Mouse (Mus musculus): ENCODE data around the gene Gpr84. TPM values are rescaled to one million over a fixed set of nuclear protein-coding genes. Genes with fewer than 3 reads are reported as not detected.

The Gpr84 gene
- polyA plus RNA-seq, 1 experiment from 2014 or later, result 0.29 TPM

DNA sequence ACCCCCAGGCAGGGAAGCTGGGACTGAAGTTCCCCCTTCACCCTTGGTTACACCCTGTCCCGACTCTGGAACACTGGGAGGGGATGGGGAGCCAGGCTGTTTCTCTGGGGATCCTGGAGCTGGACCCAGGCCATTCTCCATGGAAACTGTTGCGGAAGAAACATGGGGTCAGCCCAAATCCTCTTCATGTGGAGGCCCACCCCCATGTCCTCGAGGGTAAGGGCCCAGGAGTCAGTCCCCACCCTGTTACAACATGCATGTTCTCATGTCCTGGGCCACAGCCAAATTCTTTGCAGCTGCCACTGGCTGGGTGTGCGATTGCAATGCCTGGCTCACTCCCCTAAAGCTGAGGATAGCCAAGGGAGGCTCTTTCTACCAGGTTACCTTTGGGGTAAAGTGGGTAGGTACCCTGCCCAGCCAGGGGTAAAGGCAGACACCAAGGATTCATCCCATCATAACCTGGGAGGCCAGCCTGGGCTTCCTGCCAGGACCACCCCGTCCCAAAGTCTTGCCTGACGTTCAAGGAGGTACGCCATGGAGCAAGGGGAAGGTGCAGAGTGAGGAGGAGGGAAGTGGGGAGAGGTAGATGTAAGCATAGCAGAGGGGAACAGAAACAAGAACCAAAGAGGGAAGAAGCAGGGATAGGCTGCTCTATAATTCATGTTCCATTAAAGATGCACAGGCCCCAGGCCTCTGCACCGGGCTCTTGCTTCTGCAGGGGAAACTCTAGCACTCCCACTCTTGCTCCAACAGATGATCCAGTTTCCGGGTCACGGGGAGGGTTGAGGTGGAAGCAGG, 5.8 kb upstream of the Gpr84 start:
- no peak overlapping the region for H3K4me3 ChIP-seq (replicated peaks)
- ATAC-seq (ENCODE audit: low read depth) (no peak), DNase-seq (no peak)
- H3K9me3 ChIP-seq (replicated peaks), result no peaks in the 10 kb centered on the region
- 73% methylated on average over 10 of the region's 10 CpGs for WGBS (ENCODE audit: insufficient replicate concordance)
- no peak overlapping the region for H3K4me2 ChIP-seq
- no peak overlapping the region for H3K9ac ChIP-seq
- peaks cover 30% of the 10 kb centered on the region; the same call in 1 of the 2 replicates for H3K36me3 ChIP-seq
- H3K27ac ChIP-seq, result no peak overlapping the region
- H3K4me1 ChIP-seq (replicated peaks), result peaks cover 53% of the 10 kb centered on the region
- no peaks in the 10 kb centered on the region for H3K27me3 ChIP-seq

DNA sequence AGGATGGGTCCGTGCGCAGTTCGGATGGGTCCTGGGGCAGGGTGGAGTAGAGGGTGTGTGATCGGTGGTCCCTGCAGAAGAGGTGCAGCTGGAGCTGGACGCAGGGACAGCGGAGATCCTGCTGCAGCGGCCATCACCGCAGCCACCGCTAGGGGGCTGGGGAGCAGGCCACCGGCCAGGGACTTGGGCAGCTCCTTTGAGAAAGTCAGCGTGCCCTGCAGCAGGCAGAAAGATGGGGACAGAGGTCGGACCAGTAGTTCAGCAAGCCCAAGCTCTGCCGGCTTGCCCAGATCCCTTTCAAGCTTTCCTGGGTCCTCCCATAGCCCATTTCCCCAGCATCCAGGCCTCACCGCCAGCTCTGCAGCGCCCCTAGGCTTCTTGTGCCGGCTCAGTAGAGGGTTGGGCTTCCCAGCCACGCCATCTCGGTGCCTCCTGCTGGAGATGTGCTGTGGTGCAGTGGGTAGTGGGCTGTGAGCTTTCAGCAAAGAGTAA, 4.6 kb upstream of the Gpr84 start:
- H3K4me2 ChIP-seq, result peak overlapping the region; percentile 34
- no peak overlapping the region for H3K9ac ChIP-seq
- H3K9me3 ChIP-seq (replicated peaks), result no peaks in the 10 kb centered on the region
- H3K4me1 ChIP-seq (replicated peaks), result peaks cover 48% of the 10 kb centered on the region
- H3K4me3 ChIP-seq (replicated peaks), result no peak overlapping the region
- no peak overlapping the region for H3K27ac ChIP-seq
- WGBS (ENCODE audit: insufficient replicate concordance), result 35% methylated on average over 18 of the region's 18 CpGs
- DNase-seq (peak; percentile 44), ATAC-seq (ENCODE audit: low read depth) (peak; percentile 57)
- H3K27me3 ChIP-seq, result no peaks in the 10 kb centered on the region
- peaks cover 26% of the 10 kb centered on the region; the same call in 1 of the 2 replicates for H3K36me3 ChIP-seq

DNA sequence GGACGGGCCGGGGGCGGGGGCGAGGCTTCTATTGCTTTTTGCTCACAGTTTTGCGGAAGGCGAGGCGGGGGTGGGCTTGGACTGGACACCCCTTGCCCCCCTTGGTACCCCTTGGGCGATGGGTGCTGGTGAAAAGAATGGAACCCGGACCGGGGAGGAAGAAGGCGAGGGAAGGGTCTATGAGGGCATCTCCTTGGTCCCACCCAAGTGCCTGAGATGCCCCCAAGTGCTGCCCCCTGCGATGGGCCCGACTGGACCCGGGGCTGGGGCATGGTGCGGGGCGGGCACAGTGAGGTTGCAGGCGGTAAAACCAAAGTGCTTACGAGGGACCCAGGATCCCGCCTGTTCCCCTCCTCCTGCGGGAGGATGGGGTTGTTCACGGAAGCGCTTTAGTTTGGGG, 3.8 kb upstream of the Gpr84 start:
- peaks cover 50% of the 10 kb centered on the region for H3K4me1 ChIP-seq (replicated peaks)
- no peak overlapping the region for H3K4me3 ChIP-seq (replicated peaks)
- H3K9me3 ChIP-seq (replicated peaks), result no peaks in the 10 kb centered on the region
- H3K27ac ChIP-seq, result no peak overlapping the region
- peaks cover 25% of the 10 kb centered on the region; the same call in 1 of the 2 replicates for H3K36me3 ChIP-seq
- no peak for DNase-seq
- ATAC-seq (ENCODE audit: low read depth), result no peak
- no peak overlapping the region for H3K9ac ChIP-seq
- H3K4me2 ChIP-seq, result peak overlapping the region; percentile 34
- 74% methylated on average over 22 of the region's 22 CpGs for WGBS (ENCODE audit: insufficient replicate concordance)
- H3K27me3 ChIP-seq, result peaks cover 8% of the 10 kb centered on the region

DNA sequence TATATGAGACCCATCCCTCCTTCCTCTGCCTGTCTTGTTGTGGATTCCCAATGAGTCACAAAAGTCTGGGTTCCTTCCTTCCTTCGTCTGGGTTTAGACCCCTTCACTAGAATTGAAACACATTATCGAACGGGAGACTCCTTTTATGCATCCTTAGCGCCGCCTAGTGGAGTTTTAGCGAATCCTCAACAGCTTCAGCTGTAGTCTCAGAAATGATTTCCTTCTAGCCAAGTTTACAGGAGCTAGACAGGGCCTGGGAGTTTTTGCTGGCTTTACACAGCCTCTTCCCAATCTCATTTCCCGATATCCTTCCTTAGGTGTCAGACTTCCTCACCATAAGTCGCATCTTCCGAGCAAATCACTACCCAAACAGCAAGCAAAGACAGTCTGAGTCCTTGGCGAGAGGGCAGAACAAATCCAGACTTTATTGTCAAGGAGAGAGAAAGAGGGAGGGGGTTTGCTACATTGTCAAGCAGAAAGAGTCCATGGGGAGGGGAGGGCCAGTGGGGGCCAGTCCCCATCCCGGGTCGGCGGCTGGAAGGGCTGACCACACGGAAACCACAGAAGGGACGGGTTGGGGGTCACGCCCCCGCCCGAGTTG, 3.2 kb upstream of the Gpr84 start:
- H3K4me1 ChIP-seq (replicated peaks), result peaks cover 56% of the 10 kb centered on the region
- no peak for DNase-seq
- no peaks in the 10 kb centered on the region for H3K9me3 ChIP-seq (replicated peaks)
- no peak overlapping the region for H3K4me3 ChIP-seq (replicated peaks)
- H3K27ac ChIP-seq, result no peak overlapping the region
- no peak for ATAC-seq (ENCODE audit: low read depth)
- H3K36me3 ChIP-seq, result peaks cover 20% of the 10 kb centered on the region; the same call in 1 of the 2 replicates
- H3K9ac ChIP-seq, result no peak overlapping the region
- H3K27me3 ChIP-seq, result peaks cover 14% of the 10 kb centered on the region
- 28% methylated on average over 18 of the region's 18 CpGs for WGBS (ENCODE audit: insufficient replicate concordance)
- H3K4me2 ChIP-seq, result 0 out of 2 replicates have a peak overlapping the region, but pooled peaks have one; percentile 34

DNA sequence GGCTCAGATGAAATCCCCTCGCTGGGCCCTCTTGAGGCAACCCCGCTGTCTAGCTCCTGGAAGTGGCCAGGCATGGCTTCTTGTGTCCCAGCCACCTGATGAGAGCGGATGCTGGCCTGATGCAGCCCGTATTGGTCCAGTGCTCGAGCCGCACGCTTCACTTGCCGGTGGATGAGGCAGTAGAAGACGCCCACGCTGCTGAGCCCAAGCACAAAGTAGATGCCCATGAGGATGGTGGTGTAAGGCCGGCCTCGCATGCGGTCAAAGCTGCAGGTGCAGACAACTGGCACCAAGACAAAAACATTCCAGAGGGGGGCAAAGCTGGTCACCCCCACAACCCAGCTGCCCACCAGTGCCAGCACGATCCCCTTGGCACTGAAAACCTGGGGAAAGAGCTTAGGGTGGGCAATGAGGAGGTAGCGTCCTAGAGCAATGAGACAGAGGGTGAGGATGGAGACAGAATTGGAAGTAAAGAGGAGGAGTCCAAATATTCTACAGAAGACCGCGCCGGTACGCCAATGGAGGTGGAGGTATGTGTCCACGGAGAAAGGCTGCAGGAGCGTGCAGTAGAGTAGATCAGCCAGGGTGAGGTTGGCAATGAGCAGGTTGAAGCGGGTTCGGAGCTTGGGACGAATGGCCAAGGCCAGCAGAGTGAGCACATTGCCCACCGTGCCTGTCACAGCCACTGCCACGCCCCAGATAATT, 1.4 kb downstream of the Gpr84 start:
- WGBS (ENCODE audit: insufficient replicate concordance), result 57% methylated on average over 26 of the region's 26 CpGs
- no peak for DNase-seq
- Histone ChIP-seq H3K27me3 (peaks cover 46% of the 10 kb centered on the region), H3K4me2 (peak overlapping the region; percentile 45), H3K4me3 (replicated peaks) (peak overlapping the region; percentile 21), H3K36me3 (no peaks in the 10 kb centered on the region), H3K9me3 (replicated peaks) (no peaks in the 10 kb centered on the region), H3K9ac (peak overlapping the region; percentile 46; the same call in 1 of the 2 replicates), H3K4me1 (replicated peaks) (peaks cover 61% of the 10 kb centered on the region), H3K27ac (no peak overlapping the region; the same call in 1 of the 2 replicates)
- ATAC-seq (ENCODE audit: low read depth), result no peak

DNA sequence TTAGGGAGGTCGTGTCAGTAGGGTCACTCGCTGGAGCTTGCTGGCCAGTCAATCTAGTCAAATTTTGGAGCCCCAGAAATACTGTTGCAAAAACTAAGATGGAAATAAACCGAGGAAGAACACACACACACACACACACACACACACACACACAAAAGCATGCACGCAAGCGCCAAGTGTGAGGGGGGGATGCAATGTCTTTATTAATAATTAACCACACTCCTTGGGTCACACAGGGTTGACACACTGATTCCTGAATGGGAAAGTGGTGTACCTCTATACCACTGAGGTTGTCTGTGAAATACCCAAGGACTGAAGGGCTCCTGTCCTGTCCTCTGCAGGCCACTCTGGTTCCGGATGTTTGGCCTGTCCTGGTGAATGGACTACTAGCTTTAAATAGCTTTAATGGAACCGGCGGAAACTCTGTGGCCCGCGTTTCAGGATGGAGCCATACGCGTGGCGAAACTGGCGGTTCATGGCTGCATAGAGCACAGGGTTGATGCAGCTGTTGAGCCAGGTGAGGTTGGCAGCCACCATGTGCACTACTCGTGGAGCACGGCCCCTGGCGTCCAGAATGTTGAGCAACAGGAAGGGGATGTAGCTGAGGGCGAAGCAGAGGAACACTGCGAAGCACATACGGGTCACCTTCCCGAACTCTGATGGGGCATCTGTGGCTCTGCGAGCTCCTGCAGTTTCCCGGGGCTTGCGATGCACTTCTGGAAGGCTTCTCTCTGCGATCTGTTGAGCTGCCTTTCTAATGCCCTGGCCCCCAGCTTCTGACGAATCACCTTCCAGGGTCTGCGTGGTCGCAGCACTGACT, 2.1 kb downstream of the Gpr84 start:
- ATAC-seq (ENCODE audit: low read depth), result 0 out of 2 replicates have a peak, but pooled peaks have one; percentile 7
- Histone ChIP-seq H3K4me1 (replicated peaks) (peaks cover 61% of the 10 kb centered on the region), H3K9me3 (replicated peaks) (no peaks in the 10 kb centered on the region), H3K36me3 (no peaks in the 10 kb centered on the region), H3K27me3 (peaks cover 54% of the 10 kb centered on the region), H3K9ac (peak overlapping the region; percentile 46; the same call in 1 of the 2 replicates), H3K4me3 (replicated peaks) (peak overlapping the region; percentile 21), H3K27ac (peak overlapping the region; percentile 8; the same call in 1 of the 2 replicates), H3K4me2 (peak overlapping the region; percentile 45)
- no peak for DNase-seq
- WGBS (ENCODE audit: insufficient replicate concordance), result 33% methylated on average over 28 of the region's 28 CpGs

DNA sequence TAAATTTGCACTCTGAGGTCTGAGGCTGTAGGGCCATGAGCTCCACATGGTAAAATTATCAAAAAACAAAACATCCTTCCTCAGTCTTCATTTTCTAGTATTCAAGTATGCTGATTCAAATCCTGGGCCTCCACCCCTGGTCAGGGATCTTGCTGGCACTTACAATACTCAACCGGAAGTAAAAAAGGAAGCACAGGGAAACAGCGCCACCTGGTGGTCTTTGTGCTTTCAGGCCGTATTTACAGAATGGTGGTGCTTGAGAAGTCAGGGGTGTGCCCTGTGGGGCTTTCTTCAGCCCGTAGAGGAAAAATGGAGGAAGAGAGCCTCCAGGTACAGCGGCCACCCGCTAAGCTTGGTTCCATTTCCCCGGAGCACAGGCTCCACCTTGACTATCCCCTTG, 3.3 kb downstream of the Gpr84 start:
- DNase-seq, result peak; percentile 79
- no peaks in the 10 kb centered on the region for H3K9me3 ChIP-seq (replicated peaks)
- no peak overlapping the region for H3K27ac ChIP-seq
- 0 out of 2 replicates have a peak, but pooled peaks have one; percentile 22 for ATAC-seq (ENCODE audit: low read depth)
- H3K36me3 ChIP-seq, result no peaks in the 10 kb centered on the region
- H3K4me3 ChIP-seq (replicated peaks), result no peak overlapping the region
- H3K27me3 ChIP-seq, result peaks cover 65% of the 10 kb centered on the region
- no peak overlapping the region for H3K9ac ChIP-seq
- peak overlapping the region; percentile 17; the same call in 1 of the 2 replicates for H3K4me2 ChIP-seq
- H3K4me1 ChIP-seq (replicated peaks), result peaks cover 58% of the 10 kb centered on the region
- 1% methylated on average over 7 of the region's 7 CpGs for WGBS (ENCODE audit: insufficient replicate concordance)

DNA sequence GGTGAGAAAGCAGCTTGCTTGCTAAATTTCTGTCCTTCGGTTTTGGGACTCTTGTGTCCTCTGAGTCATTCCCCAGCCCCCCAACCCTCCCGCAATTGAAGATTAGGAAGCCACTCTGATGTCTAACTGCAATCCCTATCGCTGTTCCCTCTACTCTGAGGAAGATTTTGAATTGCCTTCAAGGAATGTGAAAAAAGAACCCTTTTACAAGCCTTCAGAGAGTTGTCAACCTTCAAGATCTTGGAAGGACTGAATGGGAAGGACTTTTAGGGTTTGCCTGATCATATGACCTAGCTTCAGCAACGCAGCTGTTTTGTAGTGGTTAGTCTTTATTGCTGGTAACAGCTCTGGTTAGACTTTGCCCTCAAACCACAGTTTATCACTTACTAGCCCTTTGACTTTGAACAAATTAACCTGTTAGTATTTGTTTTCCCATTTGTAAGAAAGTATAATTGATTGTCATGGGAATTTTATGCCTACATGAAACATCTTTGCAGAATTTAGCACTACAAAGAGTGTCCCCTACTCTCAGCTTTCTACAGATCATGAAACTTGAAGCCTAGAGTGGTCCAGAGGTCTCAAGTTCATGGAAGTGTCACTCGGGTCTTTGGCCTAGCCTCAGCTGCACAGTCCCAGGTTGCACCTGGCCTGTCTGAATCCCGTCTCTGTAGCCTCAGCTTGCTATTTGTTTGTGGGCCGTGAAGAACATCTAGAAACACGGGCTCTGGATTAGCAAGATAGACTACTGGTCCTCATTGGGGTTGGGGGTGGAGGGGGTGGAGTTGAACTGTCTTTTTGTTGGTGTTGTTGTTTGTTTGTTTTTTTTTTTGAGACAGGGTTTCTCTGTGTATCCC, 4.4 kb downstream of the Gpr84 start:
- Histone ChIP-seq H3K36me3 (no peaks in the 10 kb centered on the region), H3K27ac (peak overlapping the region; percentile 70), H3K27me3 (peaks cover 67% of the 10 kb centered on the region), H3K4me1 (replicated peaks) (peaks cover 65% of the 10 kb centered on the region), H3K9ac (peak overlapping the region; percentile 49; the same call in 1 of the 2 replicates), H3K4me3 (replicated peaks) (peak overlapping the region; percentile 61), H3K4me2 (peak overlapping the region; percentile 86), H3K9me3 (replicated peaks) (no peaks in the 10 kb centered on the region)
- ATAC-seq (ENCODE audit: low read depth) (no peak), DNase-seq (no peak)
- WGBS (ENCODE audit: insufficient replicate concordance), result 29% methylated on average over 8 of the region's 8 CpGs

DNA sequence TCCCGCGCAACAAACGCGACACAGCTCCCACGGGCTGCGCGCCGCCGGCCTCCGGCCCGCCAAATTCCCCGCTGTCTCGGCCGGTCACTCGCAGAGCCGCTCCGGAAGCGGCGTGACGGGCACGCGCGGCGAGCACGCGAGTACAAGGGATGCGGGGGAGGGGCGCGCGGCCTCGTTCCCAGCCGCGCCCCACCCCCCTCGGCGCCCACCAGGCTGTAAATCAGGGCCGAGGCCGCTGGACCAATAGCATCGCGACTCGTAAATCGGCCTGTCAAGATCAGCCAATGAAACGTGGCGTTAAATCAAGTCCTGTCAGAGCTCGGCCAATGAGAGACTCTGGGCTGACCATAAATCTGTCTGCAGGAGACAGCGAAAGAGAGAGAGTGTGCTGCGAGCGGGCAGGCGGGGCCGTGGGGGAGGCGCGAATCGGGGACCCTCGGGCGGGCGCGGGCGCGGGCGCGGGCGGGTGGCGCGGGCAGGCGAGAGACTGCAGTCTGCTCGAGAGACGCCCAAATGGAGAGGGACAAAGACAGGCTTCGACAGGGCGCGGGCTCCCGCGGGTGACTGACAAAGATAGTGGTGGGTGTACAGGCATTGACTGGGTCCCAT, 5.2 kb downstream of the Gpr84 start:
- under 1% methylated on average over 64 of the region's 71 CpGs for WGBS (ENCODE audit: insufficient replicate concordance)
- H3K9me3 ChIP-seq (replicated peaks), result no peaks in the 10 kb centered on the region
- H3K9ac ChIP-seq, result peak overlapping the region; percentile 60
- H3K4me2 ChIP-seq, result peak overlapping the region; percentile 86
- H3K4me3 ChIP-seq (replicated peaks), result peak overlapping the region; percentile 61
- peak; percentile 73 for DNase-seq
- ATAC-seq (ENCODE audit: low read depth), result peak; percentile 81
- H3K4me1 ChIP-seq (replicated peaks), result peaks cover 72% of the 10 kb centered on the region
- peaks cover 67% of the 10 kb centered on the region for H3K27me3 ChIP-seq
- H3K36me3 ChIP-seq, result peaks cover under 1% of the 10 kb centered on the region; the same call in 1 of the 2 replicates
- peak overlapping the region; percentile 70 for H3K27ac ChIP-seq

Data from liver, embryonic 13.5 days (tissue).